Mouse (Mus musculus): ENCODE results near the gene Colq.

Colq gene

DNA sequence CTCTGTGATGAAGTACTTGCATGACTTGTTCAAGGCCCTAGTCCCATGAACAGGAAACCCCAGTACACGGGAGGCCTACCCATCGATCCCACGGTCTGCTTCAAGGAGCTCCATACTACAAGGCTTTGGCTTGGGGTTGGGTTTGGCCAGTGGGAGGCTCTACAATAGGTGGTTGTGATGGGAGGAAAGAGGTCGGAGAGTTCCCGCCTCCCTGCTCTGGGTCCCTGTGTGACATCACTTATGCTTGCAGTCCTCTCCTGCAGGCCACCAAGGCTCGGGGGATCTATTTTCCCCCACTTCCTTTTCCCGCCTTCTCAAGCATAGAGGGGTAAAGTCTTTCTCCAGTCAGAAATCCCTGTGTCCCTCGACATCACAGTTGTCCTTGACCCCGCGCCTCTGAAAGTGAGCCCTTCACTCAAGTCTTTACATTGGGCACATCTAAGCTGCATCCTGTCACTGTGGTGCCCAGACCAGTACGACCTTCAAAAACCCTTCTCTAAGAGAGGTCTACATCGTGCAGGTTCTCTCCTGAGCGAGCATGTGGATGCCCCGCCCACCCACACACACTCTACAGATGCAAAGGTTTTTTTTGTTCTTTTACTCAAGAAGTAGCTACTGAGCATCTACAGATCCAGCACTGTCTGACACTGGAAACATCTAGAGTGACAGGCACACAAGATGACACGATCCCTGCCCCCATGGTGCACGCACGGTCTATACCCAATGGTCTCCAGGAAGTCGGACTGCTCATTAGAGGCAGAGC lies 16.1 kb downstream of the Colq start:
- DNase-seq (ENCODE audit: low read depth, low spot score): no peak

DNA sequence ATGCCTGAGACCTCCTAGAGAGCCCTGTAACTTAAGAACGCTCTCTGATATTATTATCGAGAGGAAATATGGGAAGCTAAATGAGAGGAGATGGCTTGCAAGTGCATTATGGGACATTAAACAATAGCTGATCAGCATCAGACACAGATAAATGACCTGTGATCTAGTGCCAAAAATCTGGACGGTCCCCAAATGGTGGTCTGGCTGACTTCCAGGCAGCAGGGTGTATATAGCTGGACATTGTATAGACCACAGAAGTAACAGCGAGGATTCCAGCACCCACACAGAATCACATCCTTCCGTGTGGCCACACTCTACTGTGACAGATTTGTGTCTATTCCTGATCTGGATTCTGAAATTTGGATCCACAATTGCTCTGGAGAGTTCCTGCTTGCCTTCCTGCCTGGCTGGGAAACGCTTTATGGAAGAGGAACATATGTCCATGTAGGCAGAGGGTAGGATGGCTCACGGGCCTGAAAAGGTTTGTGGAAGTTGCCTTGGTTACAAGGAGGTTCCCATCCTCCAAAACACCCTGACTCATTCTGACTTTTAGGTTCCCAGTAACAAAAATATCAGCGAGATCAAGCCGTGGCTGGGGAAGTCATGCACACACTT lies 18.5 kb downstream of the Colq start:
- peak; percentile 88 for DNase-seq (ENCODE audit: low read depth, low spot score)

- DNase-seq (ENCODE audit: low read depth, low spot score): no peak
Observed at GRCm38 (mm10) chr14:31571419-31571818, 19.7 kb downstream of the Colq start.

DNA sequence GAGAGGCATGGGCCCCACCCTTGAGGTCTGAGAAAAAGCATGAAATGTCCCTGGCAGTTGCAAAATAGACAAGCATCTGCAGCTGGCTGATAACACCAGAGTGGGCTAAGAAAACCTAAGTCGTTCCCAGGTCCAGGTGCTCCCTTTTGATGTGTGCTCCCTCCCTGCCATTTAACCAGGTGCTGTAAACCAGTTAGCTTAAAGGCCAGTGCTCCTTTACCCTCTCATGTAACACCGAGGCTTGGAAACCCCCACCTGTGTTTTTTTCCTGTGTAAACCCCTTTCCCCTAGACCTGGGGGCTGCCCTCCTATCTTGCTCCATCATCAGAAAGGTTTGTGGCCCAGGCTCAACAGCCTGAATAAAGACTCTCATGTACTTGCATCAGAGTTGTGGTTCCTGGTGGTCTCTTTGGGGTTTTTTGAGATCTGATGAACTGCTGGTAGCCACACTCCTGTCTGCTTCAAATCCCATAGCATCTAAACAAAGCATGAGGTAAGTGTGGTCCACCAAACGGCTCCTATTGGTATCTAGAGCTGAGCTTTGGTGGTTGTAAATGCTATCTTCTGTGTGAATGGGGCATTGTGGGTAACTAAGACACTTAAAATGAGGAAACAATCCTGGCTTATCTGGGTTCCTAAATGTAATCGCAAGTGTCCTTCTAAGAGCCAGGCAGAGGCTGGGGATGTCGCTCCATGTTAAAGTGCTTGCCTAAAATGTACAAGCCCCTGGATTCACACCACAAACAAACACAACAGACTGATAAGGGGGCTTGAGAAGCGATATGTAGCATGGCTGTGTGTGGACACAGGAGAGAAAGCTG lies 20.8 kb downstream of the Colq start:
- DNase-seq (ENCODE audit: low read depth, low spot score): no peak

GRCm38 (mm10) chr14:31569151-31569631 lies 22.0 kb downstream of the Colq start:
- DNase-seq (ENCODE audit: low read depth, low spot score): peak; percentile 4

GRCm38 (mm10) chr14:31565478-31566212 lies 25.5 kb downstream of the Colq start:
- no peak for DNase-seq (ENCODE audit: low read depth, low spot score)

DNA sequence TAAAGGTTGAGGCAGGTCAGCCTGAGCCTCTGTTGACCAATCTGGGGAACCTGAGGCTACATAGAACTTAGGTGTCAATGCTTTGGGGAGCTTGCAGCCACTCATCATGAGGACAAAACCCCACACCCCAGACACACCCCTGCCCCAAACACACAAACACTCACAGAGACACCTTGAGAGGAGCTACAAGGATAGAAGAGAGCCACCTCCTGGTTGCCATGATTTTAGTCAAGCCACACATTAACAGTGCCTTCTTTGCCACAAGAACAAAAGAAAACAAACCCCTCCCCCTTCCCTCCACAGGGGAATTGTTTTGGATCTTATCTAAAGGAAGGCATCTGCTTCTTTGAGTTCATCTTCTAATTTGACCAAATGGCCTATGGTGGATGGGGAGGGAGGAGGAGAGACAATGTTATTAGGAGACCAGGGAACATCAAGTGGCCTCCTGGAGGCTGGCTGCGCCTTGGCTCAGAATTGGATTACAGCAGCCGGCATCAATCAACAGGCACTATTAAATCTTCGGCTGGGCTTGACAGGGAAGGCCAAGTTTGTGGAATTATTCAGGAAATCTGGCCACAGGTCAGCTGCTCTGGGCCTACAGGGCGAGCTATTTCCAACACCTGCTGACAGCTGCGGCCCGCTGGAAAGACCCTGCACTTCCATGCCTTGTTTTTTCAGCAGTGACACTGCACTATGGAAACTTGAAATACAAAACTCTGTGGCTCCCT lies 26.5 kb downstream of the Colq start:
- DNase-seq (ENCODE audit: low read depth, low spot score): no peak

DNA sequence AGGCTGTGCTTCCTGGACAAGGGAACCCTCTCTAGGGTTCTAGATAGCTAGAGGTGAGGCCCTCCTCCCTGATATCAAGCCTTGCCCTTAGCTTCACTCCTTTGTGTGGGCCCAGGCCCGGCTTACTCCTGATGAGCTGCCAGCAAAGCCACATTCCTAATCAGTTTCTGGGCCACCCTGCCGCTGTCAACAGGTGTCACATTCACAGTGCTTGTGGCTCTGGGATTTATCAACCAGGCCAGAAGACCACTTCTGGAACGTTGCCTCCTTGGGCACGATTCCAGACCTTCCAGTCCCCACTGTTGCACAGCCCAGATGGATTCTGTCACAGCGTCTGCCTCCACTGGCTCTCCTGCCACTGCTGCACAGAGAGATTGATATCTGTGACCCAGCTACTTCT lies 30.3 kb downstream of the Colq start:
- DNase-seq (ENCODE audit: low read depth, low spot score): no peak

DNA sequence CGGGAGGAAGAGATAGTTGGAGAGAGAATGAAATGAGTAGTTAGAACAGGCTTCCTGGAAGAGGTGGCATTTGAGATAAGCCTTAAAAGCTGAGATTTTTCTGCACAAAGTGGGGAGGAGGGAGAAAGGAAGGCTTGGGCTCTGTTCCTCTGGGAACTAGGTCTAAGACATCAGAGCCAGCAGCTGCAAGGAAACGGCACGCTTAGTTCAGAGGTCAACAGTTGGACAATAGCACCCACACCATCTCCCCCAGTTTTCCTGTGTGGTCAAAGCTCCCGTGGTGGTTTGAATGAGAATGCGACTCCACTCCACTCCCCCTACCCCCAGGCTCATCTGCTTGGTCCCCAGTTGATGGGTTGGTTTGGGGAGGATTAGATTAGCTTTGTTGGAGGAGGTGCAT lies 31.9 kb downstream of the Colq start:
- no peak for DNase-seq (ENCODE audit: low read depth, low spot score)

DNA sequence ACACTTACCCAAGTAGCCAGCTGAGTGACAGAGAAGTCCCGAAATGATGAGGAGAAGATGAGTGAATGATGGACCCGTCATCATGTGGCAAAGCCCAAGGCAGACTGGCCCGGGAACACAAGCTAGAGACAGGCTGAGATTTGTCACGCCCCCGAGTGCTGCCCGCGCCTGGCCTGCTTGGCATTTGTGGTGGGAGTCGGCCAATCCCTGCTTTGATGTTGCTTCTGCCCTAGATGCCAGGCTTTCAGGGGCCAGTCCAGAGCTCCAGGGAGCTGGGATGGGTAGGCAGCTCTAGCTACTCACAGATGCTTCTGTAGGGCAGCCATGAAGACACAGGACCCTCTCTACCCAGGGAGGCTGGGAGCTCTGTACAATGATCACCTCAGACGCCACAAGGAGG lies 33.4 kb downstream of the Colq start:
- no peak for DNase-seq (ENCODE audit: low read depth, low spot score)

- DNase-seq (ENCODE audit: low read depth, low spot score): no peak
Observed at GRCm38 (mm10) chr14:31557273-31557672, 33.9 kb downstream of the Colq start.

DNA sequence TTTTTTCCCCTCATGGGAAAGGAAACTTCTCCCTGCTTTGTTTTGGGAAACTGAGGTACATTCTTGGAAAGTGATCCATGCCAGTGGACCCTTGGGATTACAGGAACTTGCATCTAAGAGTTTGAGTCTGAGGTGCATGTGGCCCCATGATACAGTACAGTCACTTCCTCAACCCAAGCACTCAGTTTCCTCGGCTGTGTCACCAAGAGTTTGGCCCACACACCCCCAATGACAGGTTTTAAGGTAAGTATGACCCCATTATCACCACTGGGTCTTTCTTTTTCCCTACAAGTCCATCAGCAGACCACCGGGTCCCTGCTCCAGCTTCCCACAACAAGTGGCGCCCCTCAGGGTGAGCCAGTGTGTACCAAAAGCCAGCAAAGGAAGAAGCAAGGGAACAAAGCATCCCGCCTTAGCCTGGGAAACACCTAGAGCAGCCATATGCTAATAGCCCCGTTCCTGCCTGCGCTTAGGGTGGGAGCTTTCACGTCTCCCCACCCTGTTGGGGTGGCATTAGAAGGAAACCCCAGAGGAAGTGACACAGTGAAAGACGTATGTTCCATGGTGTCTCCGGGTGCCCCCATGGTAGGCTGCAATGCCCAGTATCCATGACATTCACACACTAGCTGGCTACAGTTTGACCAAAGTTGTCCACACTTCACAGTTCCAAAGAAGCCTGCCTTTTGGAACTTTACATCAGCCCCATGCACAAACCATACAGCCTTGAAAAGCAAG lies 34.5 kb downstream of the Colq start:
- no peak for DNase-seq (ENCODE audit: low read depth, low spot score)

DNA sequence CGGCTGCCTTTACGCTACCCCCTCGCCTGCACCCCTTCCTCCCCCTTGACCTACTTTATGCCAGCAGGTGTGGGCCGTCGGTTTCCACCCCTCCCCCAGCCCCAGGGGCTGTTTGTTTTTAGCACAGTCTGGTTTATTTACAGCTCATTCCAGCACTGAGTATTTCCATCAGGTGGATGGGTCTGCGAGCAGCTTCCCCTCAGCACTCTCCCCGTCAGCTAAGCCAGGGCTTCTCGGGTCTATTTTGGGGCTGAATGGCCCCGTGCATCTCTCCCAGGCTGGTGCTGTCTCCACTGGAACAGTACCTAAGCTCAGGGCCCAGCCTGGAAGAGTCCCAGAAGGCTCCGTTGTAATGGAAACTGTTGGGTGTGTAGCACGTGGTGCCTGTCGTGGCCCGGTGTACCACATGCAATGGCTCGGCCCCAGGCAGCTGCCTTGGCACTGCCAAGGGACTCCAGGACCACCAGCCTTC lies 35.1 kb downstream of the Colq start:
- peak; percentile 4 for DNase-seq (ENCODE audit: low read depth, low spot score)

DNA sequence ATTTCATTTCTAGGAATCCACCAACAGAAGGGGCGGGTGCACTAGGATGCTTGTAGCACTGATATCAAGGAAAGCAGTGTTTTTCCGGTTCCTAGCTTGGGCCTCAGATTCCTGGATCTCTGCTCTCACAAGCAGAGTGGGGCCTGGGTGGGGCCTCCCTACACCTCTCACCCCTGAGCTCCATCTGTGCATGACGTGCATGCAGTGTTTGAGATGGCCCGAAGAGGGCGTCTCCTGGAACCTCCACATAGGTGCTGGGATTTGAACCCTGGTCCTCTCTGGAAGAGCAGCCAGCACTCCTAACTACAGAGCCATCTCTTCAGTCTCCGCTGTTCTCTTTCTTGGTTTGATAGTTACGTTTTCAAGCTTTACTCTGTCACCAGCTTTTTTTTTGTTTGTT lies 36.1 kb downstream of the Colq start:
- DNase-seq (ENCODE audit: low read depth, low spot score): no peak

DNA sequence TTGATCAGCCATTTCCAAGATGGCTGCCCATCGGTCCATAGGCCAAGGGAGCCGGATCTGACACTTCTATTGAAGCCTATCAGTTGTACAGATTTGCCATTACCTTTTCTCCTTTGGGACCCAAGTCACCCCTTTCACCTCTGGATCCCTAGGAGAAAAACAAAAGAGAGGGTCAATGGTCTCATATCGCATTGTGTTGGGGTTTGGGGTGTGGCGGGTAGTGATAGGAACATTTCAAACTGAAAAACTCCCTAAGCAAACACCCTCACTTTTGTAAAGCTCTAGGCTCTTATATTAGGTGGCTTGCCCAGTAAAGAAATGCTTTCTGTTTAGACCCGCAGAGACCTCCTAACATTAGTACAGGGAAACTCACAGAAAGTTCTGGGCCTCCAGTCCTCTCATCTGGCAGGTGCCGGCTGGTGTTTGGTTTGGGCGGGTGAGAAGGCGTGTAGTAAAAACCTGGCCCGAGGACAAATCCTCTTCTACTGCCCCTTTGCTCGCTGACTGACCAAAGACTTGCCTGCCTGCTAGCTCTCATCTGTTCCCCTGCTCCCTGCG lies 47.2 kb downstream of the Colq start:
- DNase-seq (ENCODE audit: low read depth, low spot score): no peak

DNA sequence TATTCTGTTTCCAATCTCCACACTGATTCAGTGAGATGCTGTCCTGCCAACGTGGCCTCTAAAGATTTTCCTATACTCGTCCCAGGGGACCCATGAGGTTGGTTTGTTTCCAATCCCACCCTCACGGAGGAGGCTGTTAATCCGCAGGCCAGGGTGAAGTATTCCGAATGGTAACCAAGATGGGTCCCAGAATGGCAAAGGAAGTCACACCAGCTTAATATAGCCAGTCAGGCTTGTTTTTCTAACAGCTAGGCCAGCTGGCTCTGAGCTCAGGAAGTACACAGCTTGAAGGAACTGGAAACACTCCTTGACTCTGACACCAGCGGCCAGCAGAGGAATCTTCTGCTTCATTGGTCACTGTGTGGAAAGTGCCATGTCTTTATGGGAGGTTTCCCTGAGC lies 53.8 kb downstream of the Colq start:
- no peak for DNase-seq (ENCODE audit: low read depth, low spot score)

- DNase-seq (ENCODE audit: low read depth, low spot score): no peak
Observed at GRCm38 (mm10) chr14:31532656-31533055, 58.5 kb downstream of the Colq start.

DNA sequence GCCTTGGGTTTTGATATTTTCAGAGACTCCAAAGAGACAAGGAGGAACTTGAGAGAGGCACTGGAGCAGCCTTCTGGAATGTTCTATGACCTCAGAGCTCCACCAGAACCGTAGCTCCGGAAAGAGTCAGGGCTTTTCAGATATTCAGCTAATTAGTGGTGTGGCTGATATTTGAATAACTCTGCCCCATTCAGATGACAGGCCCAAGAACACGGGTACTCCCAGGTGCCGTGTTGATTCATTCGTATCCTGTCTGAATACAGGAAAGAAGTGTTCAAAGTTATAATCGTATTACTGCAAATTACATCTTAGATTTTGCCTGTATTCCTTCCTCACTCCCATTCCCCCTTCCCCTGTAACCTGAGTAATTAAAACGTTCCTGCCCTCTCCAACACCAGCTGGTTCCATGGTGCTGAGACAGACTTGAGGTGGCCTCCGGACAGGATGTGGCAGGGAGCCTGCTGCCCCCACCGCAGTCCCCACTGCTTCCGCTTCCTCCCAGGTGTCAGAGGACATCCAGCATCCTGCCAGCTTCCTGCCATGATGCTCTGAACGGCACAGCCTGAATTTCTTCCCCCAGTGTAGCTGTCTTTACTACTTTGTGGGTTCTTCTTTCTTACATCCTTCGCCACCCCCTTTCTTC lies 59.5 kb downstream of the Colq start:
- no peak for DNase-seq (ENCODE audit: low read depth, low spot score)

DNA sequence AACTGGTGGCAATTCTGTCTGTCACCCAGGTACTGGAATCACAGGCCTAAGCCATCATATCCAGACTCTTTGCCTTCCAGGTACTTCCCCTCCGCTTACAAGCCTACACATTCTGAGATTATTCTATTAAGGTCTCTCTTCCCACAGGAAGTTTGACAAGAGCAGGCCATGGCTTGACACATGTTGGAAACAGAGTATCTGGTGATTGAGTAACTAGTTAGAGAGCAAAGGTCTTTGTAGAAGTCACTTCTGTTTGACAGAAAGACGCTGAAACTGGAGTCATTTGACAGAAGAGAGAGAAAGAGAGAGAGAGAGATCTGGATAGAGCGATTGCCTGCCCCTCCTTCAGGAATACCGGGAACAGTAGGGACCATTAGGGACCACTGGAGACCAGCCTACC lies 60.3 kb downstream of the Colq start:
- no peak for DNase-seq (ENCODE audit: low read depth, low spot score)

All from telencephalon, adult 2 months (tissue).